Mouse (Mus musculus): ENCODE measurements around the gene Gse1. TPM values are rescaled to one million over a fixed set of nuclear protein-coding genes. Genes with fewer than 3 reads are reported as not detected.

Gse1 gene
- total RNA-seq, 1 experiment from 2014 or later: 48.8 TPM

GRCm38 (mm10) chr8:120536306-120537206 lies 308.3 kb downstream of the Gse1 start:
- peak; percentile 43 for DNase-seq

- DNase-seq: peak; percentile 78
Measured at GRCm38 (mm10) chr8:120537207-120537817, 309.1 kb downstream of the Gse1 start.

- peak; percentile 62 for DNase-seq
Measured at GRCm38 (mm10) chr8:120537818-120538396, 309.7 kb downstream of the Gse1 start.

GRCm38 (mm10) chr8:120538397-120539240 lies 310.4 kb downstream of the Gse1 start:
- peak; percentile 62 for DNase-seq

GRCm38 (mm10) chr8:120539381-120539774 lies 311.1 kb downstream of the Gse1 start:
- DNase-seq: no peak

GRCm38 (mm10) chr8:120539775-120540625 lies 311.7 kb downstream of the Gse1 start:
- DNase-seq: no peak

- no peak for DNase-seq
Measured at GRCm38 (mm10) chr8:120542995-120543394, 314.7 kb downstream of the Gse1 start.

- DNase-seq: peak; percentile 64
Measured at GRCm38 (mm10) chr8:120543416-120544055, 315.3 kb downstream of the Gse1 start.

- no peak for DNase-seq
Measured at GRCm38 (mm10) chr8:120544155-120544554, 315.9 kb downstream of the Gse1 start.

GRCm38 (mm10) chr8:120547562-120547961 lies 319.3 kb downstream of the Gse1 start:
- DNase-seq: no peak

- no peak for DNase-seq
Measured at GRCm38 (mm10) chr8:120548313-120548761, 320.1 kb downstream of the Gse1 start.

GRCm38 (mm10) chr8:120549321-120549921 lies 321.2 kb downstream of the Gse1 start:
- DNase-seq: no peak

- no peak for DNase-seq
Measured at GRCm38 (mm10) chr8:120549922-120550321, 321.7 kb downstream of the Gse1 start.

- DNase-seq: no peak
Measured at GRCm38 (mm10) chr8:120550430-120550829, 322.2 kb downstream of the Gse1 start.

- DNase-seq: no peak
Measured at GRCm38 (mm10) chr8:120550937-120551676, 322.9 kb downstream of the Gse1 start.

- DNase-seq: no peak
Measured at GRCm38 (mm10) chr8:120551677-120551980, 323.4 kb downstream of the Gse1 start.

- no peak for DNase-seq
Measured at GRCm38 (mm10) chr8:120552509-120552908, 324.3 kb downstream of the Gse1 start.

- DNase-seq: no peak
Measured at GRCm38 (mm10) chr8:120553441-120554123, 325.3 kb downstream of the Gse1 start.

GRCm38 (mm10) chr8:120554466-120555039 lies 326.3 kb downstream of the Gse1 start:
- no peak for DNase-seq
